Mouse (Mus musculus): Measurements from ENCODE around the gene Il1rl2.
"Not testable (repeated sequence)": the region's sequence is repeated elsewhere in the genome, so short reads cannot be mapped to it uniquely, and the experiment has no call there.

Gene Il1rl2

GRCm38 (mm10) chr1:40324457-40324856, at the start of gene Il1rl2:
Gene Il1rl2, plus strand, starts transcription at chr1:40324610.
- peak; percentile 21 for DNase-seq (ENCODE audit: low read depth)

GRCm38 (mm10) chr1:40275285-40276013, 49.0 kb upstream of the Il1rl2 start:
- peak; percentile 68 for DNase-seq (ENCODE audit: low read depth)

- no peak for DNase-seq (ENCODE audit: low read depth)
Observed at GRCm38 (mm10) chr1:40277944-40278343, 46.5 kb upstream of the Il1rl2 start.

- DNase-seq (ENCODE audit: low read depth), result no peak
Observed at GRCm38 (mm10) chr1:40278720-40279119, 45.7 kb upstream of the Il1rl2 start.

GRCm38 (mm10) chr1:40279182-40279743, 45.1 kb upstream of the Il1rl2 start:
- DNase-seq (ENCODE audit: low read depth), result no peak

GRCm38 (mm10) chr1:40281950-40282349, 42.5 kb upstream of the Il1rl2 start:
- no peak for DNase-seq (ENCODE audit: low read depth)

- no peak for DNase-seq (ENCODE audit: low read depth)
Observed at GRCm38 (mm10) chr1:40282394-40282793, 42.0 kb upstream of the Il1rl2 start.

GRCm38 (mm10) chr1:40283995-40284394, 40.4 kb upstream of the Il1rl2 start:
- DNase-seq (ENCODE audit: low read depth), result no peak

GRCm38 (mm10) chr1:40290489-40291255, 33.7 kb upstream of the Il1rl2 start:
- DNase-seq (ENCODE audit: low read depth), result no peak

GRCm38 (mm10) chr1:40292231-40292630, 32.2 kb upstream of the Il1rl2 start:
- no peak for DNase-seq (ENCODE audit: low read depth)

GRCm38 (mm10) chr1:40293891-40294290, 30.5 kb upstream of the Il1rl2 start:
- DNase-seq (ENCODE audit: low read depth), result no peak

- no peak for DNase-seq (ENCODE audit: low read depth)
Observed at GRCm38 (mm10) chr1:40294824-40295223, 29.6 kb upstream of the Il1rl2 start.

- DNase-seq (ENCODE audit: low read depth), result no peak
Observed at GRCm38 (mm10) chr1:40298053-40298452, 26.4 kb upstream of the Il1rl2 start.

GRCm38 (mm10) chr1:40303179-40303866, 21.1 kb upstream of the Il1rl2 start:
- DNase-seq (ENCODE audit: low read depth), result no peak

- not testable (repeated sequence) for DNase-seq (ENCODE audit: low read depth)
Observed at GRCm38 (mm10) chr1:40304321-40304720, 20.1 kb upstream of the Il1rl2 start.

GRCm38 (mm10) chr1:40306111-40306510, 18.3 kb upstream of the Il1rl2 start:
- DNase-seq (ENCODE audit: low read depth), result no peak

GRCm38 (mm10) chr1:40311123-40311522, 13.3 kb upstream of the Il1rl2 start:
- no peak for DNase-seq (ENCODE audit: low read depth)

GRCm38 (mm10) chr1:40311625-40312024, 12.8 kb upstream of the Il1rl2 start:
- DNase-seq (ENCODE audit: low read depth), result no peak

GRCm38 (mm10) chr1:40314016-40314415, 10.4 kb upstream of the Il1rl2 start:
- no peak for DNase-seq (ENCODE audit: low read depth)

GRCm38 (mm10) chr1:40317657-40318056, 6.8 kb upstream of the Il1rl2 start:
- no peak for DNase-seq (ENCODE audit: low read depth)

- DNase-seq (ENCODE audit: low read depth), result no peak
Observed at GRCm38 (mm10) chr1:40321824-40322223, 2.6 kb upstream of the Il1rl2 start.

GRCm38 (mm10) chr1:40322543-40322942, 1.9 kb upstream of the Il1rl2 start:
- no peak for DNase-seq (ENCODE audit: low read depth)

All from fibroblast of lung, adult 2 months (primary cell).